Mouse (Mus musculus) hindlimb bud, embryonic 11.5 days (tissue): ENCODE results near the gene Atp10a.

ENCODE experiments used
- DNase-seq: peaks from one replicate; pipeline ENCODE4 v3.0.0-alpha.2; 2012; ENCODE audit warnings: low read depth, low spot score; ENCODE audit errors: extremely low spot score

Gene Atp10a

DNA sequence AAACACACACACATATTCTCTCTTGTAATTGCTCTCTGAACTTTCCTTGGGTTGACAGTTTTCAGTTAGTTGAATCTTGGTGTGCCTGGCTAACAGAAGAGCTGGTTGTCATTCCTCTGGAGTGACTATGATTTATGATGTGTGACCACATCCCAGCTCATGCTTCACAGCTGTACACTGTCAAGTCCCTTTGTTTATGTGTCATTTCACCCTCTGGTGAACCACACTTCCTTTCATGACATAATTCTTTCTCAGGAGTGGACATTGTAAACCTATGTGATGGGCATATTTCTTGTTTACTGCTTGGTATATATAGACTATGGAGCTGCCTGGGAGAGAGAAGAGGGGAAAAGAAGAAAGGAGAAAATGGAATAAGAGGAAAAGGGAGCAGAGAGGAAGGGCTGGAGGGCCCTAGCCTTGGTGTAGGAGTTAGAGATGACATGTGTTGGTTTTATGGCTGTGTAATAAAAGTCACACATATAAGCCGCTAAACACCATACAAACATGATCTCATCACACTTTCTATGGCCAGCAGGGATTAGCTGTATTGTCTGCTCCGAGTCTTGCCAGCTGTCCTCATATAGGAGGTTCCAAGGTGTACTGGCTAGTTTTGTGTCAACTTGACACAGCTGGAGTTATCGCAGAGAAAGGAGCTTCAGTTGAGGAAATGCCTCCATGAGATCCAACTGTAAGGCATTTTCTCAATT is 81.0 kb downstream of the Atp10a start:
- DNase-seq, result no peak

DNA sequence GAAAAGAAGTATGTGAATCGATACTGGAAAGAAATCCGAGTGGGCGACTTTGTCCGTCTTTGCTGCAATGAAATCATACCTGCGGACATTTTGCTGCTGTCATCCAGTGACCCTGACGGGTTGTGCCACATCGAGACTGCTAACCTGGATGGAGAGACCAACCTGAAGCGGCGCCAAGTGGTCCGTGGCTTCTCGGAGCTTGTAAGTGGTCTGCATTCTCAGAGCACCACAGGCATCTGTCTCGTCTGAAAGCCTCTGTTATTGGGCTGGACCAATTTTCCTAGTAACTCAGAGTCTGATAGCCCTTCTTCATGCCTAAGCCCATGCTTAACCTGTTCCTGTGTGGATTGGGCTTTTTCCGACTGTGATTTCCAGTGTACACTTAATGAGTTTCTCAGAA is 84.2 kb downstream of the Atp10a start:
- no peak for DNase-seq

DNA sequence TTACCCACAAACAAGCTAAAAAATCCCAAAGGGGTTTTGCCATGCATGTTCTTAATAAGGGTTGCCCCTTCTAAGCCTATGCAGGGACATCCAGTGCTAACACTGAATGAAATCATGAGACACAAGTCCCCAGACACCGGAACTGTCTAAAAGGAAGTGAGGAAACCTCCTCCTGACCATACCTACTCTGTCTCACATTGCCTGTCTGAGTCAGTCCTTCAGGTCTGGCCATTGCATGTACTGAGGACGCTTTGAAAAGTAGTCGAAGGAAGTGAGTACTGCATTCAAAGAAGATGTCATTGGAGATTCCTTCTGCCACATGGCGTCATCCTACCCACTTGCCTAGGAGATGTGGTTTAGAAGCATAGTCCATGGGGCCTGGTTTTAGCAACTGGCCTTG is 84.9 kb downstream of the Atp10a start:
- no peak for DNase-seq

DNA sequence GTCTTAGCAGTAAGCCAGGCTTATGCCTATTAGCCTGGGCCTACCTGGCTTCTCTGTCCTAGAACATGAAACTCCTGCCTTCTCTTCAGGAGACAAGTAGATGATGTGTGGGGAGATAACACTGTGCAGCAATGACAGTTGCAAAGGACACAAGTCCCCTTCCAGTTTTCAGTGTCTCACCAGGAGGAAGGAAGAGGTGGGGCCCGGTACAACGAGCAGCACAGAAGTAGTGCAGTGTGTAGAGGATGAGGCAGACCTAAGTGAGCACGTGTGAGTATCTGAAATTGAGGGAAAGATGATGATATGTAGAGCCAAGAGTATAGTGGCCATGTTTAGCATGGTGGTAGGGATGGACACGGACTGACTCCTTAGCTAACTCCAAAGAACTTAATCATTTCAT is 86.0 kb downstream of the Atp10a start:
- DNase-seq, result no peak

- DNase-seq, result no peak
Observed at GRCm38 (mm10) chr7:58742648-58743047, 86.7 kb downstream of the Atp10a start.

- no peak for DNase-seq
Observed at GRCm38 (mm10) chr7:58743362-58744320, 87.7 kb downstream of the Atp10a start.

DNA sequence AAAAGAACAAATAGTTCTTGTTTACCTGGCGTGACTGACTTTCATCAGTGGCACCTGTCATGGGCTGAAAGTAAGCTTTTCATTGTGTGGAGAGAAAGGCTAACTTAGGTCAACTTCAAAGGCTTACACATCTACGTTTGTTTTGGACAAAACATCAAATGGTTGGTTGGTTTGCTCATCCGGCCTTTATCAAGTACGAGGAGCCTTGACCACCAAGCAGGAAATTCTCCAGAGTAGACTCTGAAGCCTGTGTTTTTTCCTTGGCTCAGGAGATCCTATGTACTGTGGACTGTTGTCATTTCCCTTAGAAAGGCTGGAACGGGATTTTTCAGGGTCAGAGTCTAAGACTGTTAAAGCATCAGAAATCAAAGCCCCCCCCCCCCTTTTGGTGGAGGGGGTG is 90.9 kb downstream of the Atp10a start:
- no peak for DNase-seq

GRCm38 (mm10) chr7:58749904-58750612 is 94.1 kb downstream of the Atp10a start:
- no peak for DNase-seq

- DNase-seq, result no peak
Observed at GRCm38 (mm10) chr7:58752041-58752440, 96.1 kb downstream of the Atp10a start.

DNA sequence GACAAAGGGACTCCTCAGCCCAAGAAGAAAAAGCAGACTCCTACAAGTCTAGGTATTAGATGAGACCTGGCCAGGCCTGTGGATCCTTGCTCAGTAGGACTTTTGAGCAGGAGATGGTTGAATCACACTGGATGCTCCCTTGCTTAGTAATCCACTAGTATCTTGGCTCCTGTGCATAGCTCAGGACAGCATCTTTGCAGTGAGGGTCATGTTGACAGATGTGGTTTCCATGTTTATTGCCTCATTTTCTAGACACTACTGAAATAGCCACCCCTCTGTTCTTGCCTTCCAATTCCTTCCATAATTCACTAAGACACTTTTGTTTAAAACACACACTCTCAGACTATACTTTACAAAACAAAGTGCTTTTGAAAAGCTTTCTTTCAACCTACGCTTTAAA is 98.1 kb downstream of the Atp10a start:
- no peak for DNase-seq

DNA sequence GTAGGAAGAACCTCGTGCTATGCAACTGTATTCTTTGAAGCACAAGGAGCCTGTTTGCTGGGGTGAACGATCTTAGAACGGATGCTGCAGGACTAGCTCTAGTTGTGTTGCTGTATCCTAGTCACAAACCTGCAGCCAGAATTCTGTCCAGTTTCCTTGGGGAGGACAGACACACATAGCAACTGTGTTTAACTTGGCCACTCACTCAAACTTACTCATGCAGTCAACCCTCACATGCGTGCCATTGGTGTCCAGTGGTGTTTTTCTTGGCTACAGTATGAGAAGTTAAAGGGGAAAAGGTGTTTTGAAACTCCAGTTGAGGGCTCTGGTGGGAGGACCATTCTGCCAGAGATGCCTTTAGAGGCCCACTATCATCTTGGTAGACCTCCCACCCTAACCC is 98.6 kb downstream of the Atp10a start:
- DNase-seq, result no peak

- no peak for DNase-seq
Observed at GRCm38 (mm10) chr7:58755083-58755482, 99.1 kb downstream of the Atp10a start.

DNA sequence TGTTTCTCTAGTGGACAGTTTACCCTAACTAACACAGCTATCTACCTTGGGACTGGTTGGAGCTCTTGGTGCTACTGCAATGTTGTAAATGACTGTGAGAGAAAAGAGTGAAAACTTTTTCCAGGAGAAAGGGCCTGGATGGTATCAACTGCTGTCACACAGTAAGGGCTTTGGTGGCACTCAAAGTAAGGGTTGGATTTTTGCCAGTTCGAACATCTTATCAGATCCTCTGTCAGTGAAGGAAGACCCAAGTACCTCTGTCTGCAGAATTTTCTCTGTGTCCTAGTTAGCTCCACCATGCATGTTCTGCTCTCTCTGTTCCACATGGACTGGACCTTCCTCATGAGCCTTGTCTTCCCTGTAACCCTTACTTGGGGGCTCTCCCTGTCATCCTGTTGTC is 99.9 kb downstream of the Atp10a start:
- DNase-seq, result no peak

GRCm38 (mm10) chr7:58757331-58757730 is 101.4 kb downstream of the Atp10a start:
- DNase-seq, result no peak

- DNase-seq, result no peak
Observed at GRCm38 (mm10) chr7:58758396-58758795, 102.4 kb downstream of the Atp10a start.

DNA sequence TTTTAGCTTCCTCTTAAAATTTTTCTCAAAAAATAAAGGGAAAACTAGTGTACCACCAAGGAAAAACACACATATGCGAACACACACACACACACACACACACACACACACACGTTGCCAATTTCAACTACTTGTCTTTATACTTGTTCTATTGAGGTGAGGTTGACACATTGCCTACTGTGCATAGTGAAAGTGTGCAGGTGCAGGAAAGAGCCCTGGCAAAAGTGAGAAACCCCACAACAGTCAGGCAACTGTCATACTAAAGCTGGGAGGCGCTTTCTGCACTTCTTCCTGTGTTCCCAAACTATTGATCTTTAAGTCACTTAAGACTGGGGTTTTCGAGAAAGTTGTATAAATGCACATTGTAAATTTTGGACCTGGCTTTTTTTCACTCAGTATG is 103.3 kb downstream of the Atp10a start:
- DNase-seq, result no peak

DNA sequence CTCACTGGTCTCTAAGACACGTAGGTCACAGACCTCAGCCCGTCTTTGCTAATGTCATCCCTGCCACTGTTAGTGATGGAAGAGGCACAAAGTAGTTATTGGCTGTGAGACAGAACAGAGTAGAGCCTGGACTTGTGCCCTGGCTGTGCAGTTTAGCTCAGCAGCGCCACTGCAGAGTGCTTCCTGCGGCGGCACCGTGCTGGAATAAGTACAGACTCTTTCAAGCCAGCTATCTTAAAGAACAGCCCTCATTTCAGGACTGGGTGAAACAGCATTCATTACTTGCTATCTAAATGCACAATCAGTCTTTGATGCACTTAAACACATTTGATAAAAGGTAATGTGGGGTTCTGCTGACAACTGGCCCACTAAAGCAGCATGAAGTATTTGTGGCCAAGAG is 111.3 kb downstream of the Atp10a start:
- no peak for DNase-seq

GRCm38 (mm10) chr7:58768253-58768652 is 112.3 kb downstream of the Atp10a start:
- DNase-seq, result no peak

GRCm38 (mm10) chr7:58770254-58770653 is 114.3 kb downstream of the Atp10a start:
- DNase-seq, result no peak

GRCm38 (mm10) chr7:58772048-58772690 is 116.2 kb downstream of the Atp10a start:
- no peak for DNase-seq

DNA sequence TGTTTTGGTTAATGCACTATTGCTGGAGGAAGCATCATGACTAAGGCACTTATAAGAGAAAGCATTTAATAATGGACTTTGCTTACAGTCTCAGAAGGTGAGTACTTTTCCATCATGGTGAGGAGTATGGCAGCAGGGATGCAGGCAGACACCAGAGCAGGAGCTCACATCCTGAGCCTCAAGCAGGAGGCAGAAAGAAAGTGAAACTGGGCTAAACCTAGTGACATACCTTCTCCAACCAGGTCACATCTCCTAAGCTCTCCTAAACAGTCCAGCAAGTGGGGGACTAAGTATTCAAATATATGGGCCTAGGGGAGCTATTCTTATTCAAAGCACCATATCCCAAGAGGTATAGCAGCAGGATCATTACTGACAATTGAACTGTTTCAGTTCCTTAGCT is 123.2 kb downstream of the Atp10a start:
- DNase-seq, result no peak
